Mouse (Mus musculus): ENCODE measurements around the gene Zfp248. TPM values are rescaled to one million over a fixed set of nuclear protein-coding genes. Genes with fewer than 3 reads are reported as not detected.

Gene Zfp248
- polyA plus RNA-seq, 1 experiment from 2014 or later: 6.7 TPM

GRCm38 (mm10) chr6:118381234-118381633 is 74.1 kb downstream of the Zfp248 start:
- ATAC-seq (replicated peaks; ENCODE audit: low FRiP score, low TSS enrichment, low read depth) (no peak), DNase-seq (ENCODE audit: low spot score) (no peak)
- Histone ChIP-seq H3K36me3 (ENCODE audit: control insufficient read depth, insufficient read depth, low read length) (peaks cover 43% of the 10 kb centered on the region), H3K4me3 (ENCODE audit: low read depth, low read length) (no peak overlapping the region), H3K4me1 (replicated peaks; ENCODE audit: control insufficient read depth, insufficient read depth, low read length) (no peaks in the 10 kb centered on the region), H3K9ac (ENCODE audit: low read length) (no peak overlapping the region), H3K27me3 (replicated peaks; ENCODE audit: control insufficient read depth, insufficient read depth, low read length) (no peaks in the 10 kb centered on the region), H3K4me2 (ENCODE audit: low read length) (no peak overlapping the region), H3K27ac (ENCODE audit: low read depth) (no peak overlapping the region), H3K9me3 (ENCODE audit: control insufficient read depth, low read length) (no peaks in the 10 kb centered on the region)
- 75% methylated on average over 4 of the region's 4 CpGs for WGBS

- Histone ChIP-seq H3K27ac (ENCODE audit: low read depth) (no peak overlapping the region), H3K4me1 (replicated peaks; ENCODE audit: control insufficient read depth, insufficient read depth, low read length) (no peaks in the 10 kb centered on the region), H3K27me3 (replicated peaks; ENCODE audit: control insufficient read depth, insufficient read depth, low read length) (no peaks in the 10 kb centered on the region), H3K9me3 (ENCODE audit: control insufficient read depth, low read length) (no peaks in the 10 kb centered on the region), H3K9ac (ENCODE audit: low read length) (no peak overlapping the region), H3K36me3 (ENCODE audit: control insufficient read depth, insufficient read depth, low read length) (peaks cover 38% of the 10 kb centered on the region), H3K4me3 (ENCODE audit: low read depth, low read length) (no peak overlapping the region), H3K4me2 (ENCODE audit: low read length) (no peak overlapping the region)
- DNase-seq (ENCODE audit: low spot score): no peak
- WGBS: 53% methylated on average over 3 of the region's 3 CpGs
- ATAC-seq (replicated peaks; ENCODE audit: low FRiP score, low TSS enrichment, low read depth): no peak
Measured at GRCm38 (mm10) chr6:118380630-118381029, 74.7 kb downstream of the Zfp248 start.

- peaks cover 29% of the 10 kb centered on the region for H3K36me3 ChIP-seq (ENCODE audit: control insufficient read depth, insufficient read depth, low read length)
- H3K9me3 ChIP-seq (ENCODE audit: control insufficient read depth, low read length): no peaks in the 10 kb centered on the region
- H3K27ac ChIP-seq (ENCODE audit: low read depth): no peak overlapping the region
- no peaks in the 10 kb centered on the region for H3K4me1 ChIP-seq (replicated peaks; ENCODE audit: control insufficient read depth, insufficient read depth, low read length)
- WGBS: 34% methylated on average over 20 of the region's 20 CpGs
- no peaks in the 10 kb centered on the region for H3K27me3 ChIP-seq (replicated peaks; ENCODE audit: control insufficient read depth, insufficient read depth, low read length)
- no peak overlapping the region for H3K4me3 ChIP-seq (ENCODE audit: low read depth, low read length)
- H3K9ac ChIP-seq (ENCODE audit: low read length): no peak overlapping the region
- DNase-seq (ENCODE audit: low spot score) (peak; percentile 92), ATAC-seq (replicated peaks; ENCODE audit: low FRiP score, low TSS enrichment, low read depth) (peak; percentile 71)
- H3K4me2 ChIP-seq (ENCODE audit: low read length): peak overlapping the region; percentile 25; the same call in 1 of the 2 replicates
Measured at GRCm38 (mm10) chr6:118379451-118380167, 75.7 kb downstream of the Zfp248 start.

- H3K36me3 ChIP-seq (ENCODE audit: control insufficient read depth, insufficient read depth, low read length): peaks cover 9% of the 10 kb centered on the region
- 60% methylated on average over 10 of the region's 10 CpGs for WGBS
- no peak overlapping the region for H3K4me3 ChIP-seq (ENCODE audit: low read depth, low read length)
- H3K9me3 ChIP-seq (ENCODE audit: control insufficient read depth, low read length): no peaks in the 10 kb centered on the region
- DNase-seq (ENCODE audit: low spot score) (no peak), ATAC-seq (replicated peaks; ENCODE audit: low FRiP score, low TSS enrichment, low read depth) (no peak)
- no peaks in the 10 kb centered on the region for H3K4me1 ChIP-seq (replicated peaks; ENCODE audit: control insufficient read depth, insufficient read depth, low read length)
- no peak overlapping the region for H3K4me2 ChIP-seq (ENCODE audit: low read length)
- H3K27ac ChIP-seq (ENCODE audit: low read depth): no peak overlapping the region
- H3K9ac ChIP-seq (ENCODE audit: low read length): no peak overlapping the region
- H3K27me3 ChIP-seq (replicated peaks; ENCODE audit: control insufficient read depth, insufficient read depth, low read length): 0 out of 2 replicates have a peak, but pooled peaks cover 3% of the 10 kb centered on the region
Measured at GRCm38 (mm10) chr6:118377611-118378010, 77.7 kb downstream of the Zfp248 start.

Small RNAs within 50 kb of the gene (microRNA-seq; reads per million reads assigned to microRNA genes)
- not detected for gene Gm25953

Other genes with a start within 250 kb of the Zfp248 start
- gene Bms1, start 36.1 kb downstream of the Zfp248 start, polyA plus RNA-seq (2014; fragmentation: Nextera tagmentation; extraction: Ambion mirVana): 33.7 and 38.4 TPM in 2 replicates
- gene Zfp9, start 23.8 kb upstream of the Zfp248 start, polyA plus RNA-seq (2014; fragmentation: Nextera tagmentation; extraction: Ambion mirVana): 9.8 and 10.0 TPM in 2 replicates
- 11.4 and 15.6 TPM in 2 replicates for gene Ankrd26, start 106.7 kb upstream of the Zfp248 start, polyA plus RNA-seq (2014; fragmentation: Nextera tagmentation; extraction: Ambion mirVana)